Mouse (Mus musculus): ENCODE measurements at regions not wholly inside any gene's neighbourhood (a gene's known extent, or its start where the extent isn't known, plus 50 kb on each side); places are given as distances from the start of the nearest gene placed in this dataset.

GRCm38 (mm10) chr1:184498909-184499525 lies 233.4 kb downstream of the Hlx start:
- no peak for TF ChIP-seq EP300 (optimal IDR thresholded peaks at IDR 0.05)
- no peak for TF ChIP-seq CTCF (IDR thresholded peaks at IDR 0.05; ENCODE audit: low read depth)
